Mouse (Mus musculus): ENCODE results near the gene Osbp2. TPM values are rescaled to one million over a fixed set of nuclear protein-coding genes. Genes with fewer than 3 reads are reported as not detected.

Gene Osbp2
- total RNA-seq, 2 experiments from 2014 or later: 6.7 to 8.5 TPM

GRCm38 (mm10) chr11:3724726-3725125 is 139.0 kb downstream of the Osbp2 start:
- intact Hi-C loops (cut with DNase I): no loop called here
- DNase-seq: no peak

GRCm38 (mm10) chr11:3723910-3724309 is 139.8 kb downstream of the Osbp2 start:
- DNase-seq: no peak
- intact Hi-C loops (cut with DNase I): no loop called here

- no peak for DNase-seq
- intact Hi-C loops (cut with DNase I): no loop called here
These were observed 140.8 kb downstream of the Osbp2 start for GRCm38 (mm10) chr11:3722861-3723260.

- intact Hi-C loops (cut with DNase I): no loop called here
- no peak for DNase-seq
These were observed 141.7 kb downstream of the Osbp2 start for GRCm38 (mm10) chr11:3722036-3722435.

- intact Hi-C loops (cut with DNase I): no loop called here
- no peak for DNase-seq
These were observed 147.0 kb downstream of the Osbp2 start for GRCm38 (mm10) chr11:3716662-3717061.

GRCm38 (mm10) chr11:3714486-3714885 is 149.2 kb downstream of the Osbp2 start:
- intact Hi-C loops (cut with DNase I): loop anchor here (2.0 to 5.0 kb wide), 2 partner anchors 72 to 163 kb away; no protein-coding TSS in a partner anchor
- peak; percentile 54 to 77 for DNase-seq

GRCm38 (mm10) chr11:3710203-3710602 is 153.5 kb downstream of the Osbp2 start:
- no peak for DNase-seq

GRCm38 (mm10) chr11:3707057-3707456 is 156.6 kb downstream of the Osbp2 start:
- intact Hi-C loops (cut with DNase I): no loop called here
- no peak for DNase-seq

More at GRCm38 (mm10) chr11:3710203-3710602, 153.5 kb downstream of the Osbp2 start:
- intact Hi-C loops (cut with DNase I): loop anchor here (5.0 kb wide), 1 partner anchor 167 kb away; no protein-coding TSS in a partner anchor

- intact Hi-C loops (cut with DNase I): no loop called here
These were observed 159.3 kb downstream of the Osbp2 start for GRCm38 (mm10) chr11:3704404-3704803.

GRCm38 (mm10) chr11:3703089-3703992 is 160.4 kb downstream of the Osbp2 start:
- no peak for DNase-seq
- intact Hi-C loops (cut with DNase I): no loop called here

More at GRCm38 (mm10) chr11:3704404-3704803, 159.3 kb downstream of the Osbp2 start:
- no peak for DNase-seq

GRCm38 (mm10) chr11:3697441-3697840 is 166.3 kb downstream of the Osbp2 start:
- DNase-seq: no peak
- intact Hi-C loops (cut with DNase I): no loop called here

- DNase-seq: no peak
- intact Hi-C loops (cut with DNase I): no loop called here
These were observed 167.6 kb downstream of the Osbp2 start for GRCm38 (mm10) chr11:3696086-3696616.

GRCm38 (mm10) chr11:3691746-3692145 is 172.0 kb downstream of the Osbp2 start:
- DNase-seq: no peak
- intact Hi-C loops (cut with DNase I): no loop called here

GRCm38 (mm10) chr11:3686885-3687284 is 176.8 kb downstream of the Osbp2 start:
- intact Hi-C loops (cut with DNase I): no loop called here

GRCm38 (mm10) chr11:3686318-3686717 is 177.4 kb downstream of the Osbp2 start:
- intact Hi-C loops (cut with DNase I): no loop called here
- no peak for DNase-seq

More at GRCm38 (mm10) chr11:3686885-3687284, 176.8 kb downstream of the Osbp2 start:
- no peak for DNase-seq

GRCm38 (mm10) chr11:3685431-3685830 is 178.3 kb downstream of the Osbp2 start:
- no peak for DNase-seq
- intact Hi-C loops (cut with DNase I): no loop called here

- peak in 1 of 2 experiments; percentile 19 for DNase-seq
- intact Hi-C loops (cut with DNase I): no loop called here
These were observed 178.8 kb downstream of the Osbp2 start for GRCm38 (mm10) chr11:3684723-3685430.

GRCm38 (mm10) chr11:3684232-3684631 is 179.5 kb downstream of the Osbp2 start:
- DNase-seq: no peak
- intact Hi-C loops (cut with DNase I): no loop called here

- no peak for DNase-seq
- intact Hi-C loops (cut with DNase I): no loop called here
These were observed 180.0 kb downstream of the Osbp2 start for GRCm38 (mm10) chr11:3683696-3684095.

- intact Hi-C loops (cut with DNase I): no loop called here
These were observed 183.9 kb downstream of the Osbp2 start for GRCm38 (mm10) chr11:3679771-3680170.

GRCm38 (mm10) chr11:3677204-3677603 is 186.5 kb downstream of the Osbp2 start:
- no peak for DNase-seq
- intact Hi-C loops (cut with DNase I): no loop called here

More at GRCm38 (mm10) chr11:3679771-3680170, 183.9 kb downstream of the Osbp2 start:
- no peak for DNase-seq
